Mouse (Mus musculus) stomach, embryonic 14.5 days (tissue): ENCODE results near the gene Trim47. TPM values are rescaled to one million over a fixed set of nuclear protein-coding genes. Genes with fewer than 3 reads are reported as not detected.

Experiments
- ATAC-seq: fragments of 200-750 bp; cut with Nextera tagmentation; 2 replicates; pipeline ENCODE4 v1.8.0; 2017; ENCODE audit warnings: low read depth, moderate TSS enrichment; ENCODE audit not compliant: insufficient number of reproducible peaks, insufficient read depth, low FRiP score
- H3K27ac ChIP-seq: fragments of 300-500 bp; sonication (generic); 2 replicates; pipeline ENCODE4 v1.5.1; 2014; ENCODE audit warnings: mild to moderate bottlenecking, low read length, moderate library complexity, mixed read lengths
- H3K27me3 ChIP-seq: fragments of 300-500 bp; sonication (generic); 2 replicates; pipeline ENCODE4 v1.6.1; 2014; ENCODE audit warnings: low read length, control low read depth, mixed read lengths; ENCODE audit not compliant: control insufficient read depth, insufficient read depth
- H3K36me3 ChIP-seq: fragments of 300-500 bp; sonication (generic); 2 replicates; pipeline ENCODE4 v1.6.1; 2014; ENCODE audit warnings: mild to moderate bottlenecking, control low read depth, low read length, moderate library complexity, mixed read lengths; ENCODE audit not compliant: control insufficient read depth, insufficient read depth
- H3K4me1 ChIP-seq: fragments of 300-500 bp; sonication (generic); 2 replicates; pipeline ENCODE4 v1.6.1; 2014; ENCODE audit warnings: low read length, control low read depth, mixed read lengths; ENCODE audit not compliant: control insufficient read depth, insufficient read depth
- H3K4me2 ChIP-seq: fragments of 300-500 bp; sonication (generic); replicated peaks from 2 replicates; pipeline ENCODE4 v1.6.1; 2014; ENCODE audit warnings: low read depth, low read length, control low read depth
- H3K4me3 ChIP-seq: fragments of 300-500 bp; sonication (generic); 2 replicates; pipeline ENCODE4 v1.5.1; 2014; ENCODE audit warnings: low read depth, low read length, control low read depth
- H3K9ac ChIP-seq: fragments of 300-500 bp; sonication (generic); replicated peaks from 2 replicates; pipeline ENCODE4 v1.6.1; 2014; ENCODE audit warnings: low read depth, mild to moderate bottlenecking, control low read depth, low read length, moderate library complexity, mixed read lengths
- H3K9me3 ChIP-seq: fragments of 300-500 bp; sonication (generic); 2 replicates; pipeline ENCODE4 v1.6.1; 2016; ENCODE audit warnings: low read depth, low read length, control low read depth; ENCODE audit not compliant: control insufficient read depth
- WGBS: fragments of 180-500 bp; shearing (Covaris S2); extraction: QIAGEN DNeasy Blood & Tissue Kit; methylation state at CpG from one replicate; pipeline ENCODE4 v1.1.7; 2014; 5-methylcytosine and 5-hydroxymethylcytosine counted together
- polyA plus RNA-seq: library from polyadenylated mRNA; unstranded; fragments of >200 nt; fragmentation: Nextera tagmentation; extraction: Ambion mirVana; gene quantifications from 2 replicates; pipeline ENCODE4 v1.2.1, GENCODE M21; 2014

Gene Trim47
- polyA plus RNA-seq, 1 experiment from 2014 or later = 12.2 TPM

DNA sequence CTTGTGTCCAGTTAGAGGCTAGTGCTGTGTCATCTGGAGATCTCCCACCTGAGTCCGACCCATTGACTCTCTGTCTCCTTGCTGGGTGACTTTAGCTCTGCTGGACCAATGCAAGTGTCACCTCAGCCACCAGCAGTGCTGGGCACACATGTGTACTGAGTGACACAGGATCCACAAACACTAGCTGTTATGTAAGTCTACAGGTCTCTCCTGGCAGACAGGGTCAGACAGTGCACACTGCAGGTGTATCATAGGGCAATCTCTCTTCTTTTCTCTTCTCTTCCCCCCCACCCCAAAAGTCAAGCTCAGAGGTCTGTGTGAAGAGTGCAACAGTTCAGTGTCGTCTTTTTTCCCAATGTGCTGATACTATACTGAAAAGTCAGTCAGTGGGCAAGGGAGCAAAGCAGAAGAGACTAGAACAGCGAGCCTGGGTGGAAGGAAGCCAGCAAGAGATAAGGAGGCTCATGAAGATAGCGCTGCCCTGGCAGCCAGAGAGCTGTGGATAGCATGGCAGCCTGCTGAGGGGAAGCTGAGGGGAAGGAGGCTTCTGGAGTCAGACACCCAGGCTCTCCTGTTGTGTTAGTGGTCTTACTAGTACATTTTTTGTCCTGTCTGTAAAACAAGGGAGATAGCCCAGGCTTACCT, 69.7 kb downstream of the Trim47 start:
- Histone ChIP-seq H3K27me3 (no peaks in the 10 kb centered on the region), H3K4me2 (no peak overlapping the region), H3K9me3 (no peaks in the 10 kb centered on the region), H3K4me1 (no peaks in the 10 kb centered on the region), H3K27ac (no peak overlapping the region), H3K9ac (no peak overlapping the region), H3K36me3 (peaks cover 81% of the 10 kb centered on the region), H3K4me3 (no peak overlapping the region)
- WGBS = 79% methylated on average over 4 of the region's 4 CpGs
- no peak for ATAC-seq

DNA sequence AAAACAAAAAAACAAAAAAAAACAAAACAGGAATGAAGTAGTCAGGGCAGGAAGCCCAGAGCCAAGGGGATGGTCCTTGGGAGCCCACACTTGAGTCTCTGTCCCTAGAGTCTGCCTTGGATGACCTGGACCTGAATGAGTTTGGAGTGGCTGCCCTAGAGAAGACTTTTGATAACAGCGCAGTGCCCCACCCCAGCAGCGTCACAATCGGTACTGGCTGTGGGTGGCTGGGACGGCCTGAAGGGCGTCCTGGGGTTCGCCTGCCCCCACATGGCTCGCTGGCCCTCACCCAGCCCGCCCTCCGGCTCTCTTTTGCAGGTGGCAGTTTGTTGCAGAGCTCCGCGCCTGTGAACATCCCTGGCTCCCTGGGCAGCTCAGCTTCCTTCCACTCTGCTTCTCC, 71.1 kb downstream of the Trim47 start:
- WGBS = 91% methylated on average over 11 of the region's 11 CpGs
- H3K36me3 ChIP-seq = peaks cover 84% of the 10 kb centered on the region
- ATAC-seq = no peak

More for the DNA sequence above, 71.1 kb downstream of the Trim47 start:
- no peak overlapping the region for H3K4me2 ChIP-seq
- no peak overlapping the region for H3K9ac ChIP-seq
- no peak overlapping the region for H3K4me3 ChIP-seq
- H3K27me3 ChIP-seq = no peaks in the 10 kb centered on the region
- no peaks in the 10 kb centered on the region for H3K4me1 ChIP-seq
- H3K27ac ChIP-seq = no peak overlapping the region
- H3K9me3 ChIP-seq = no peaks in the 10 kb centered on the region

Other genes with a start within 250 kb of the Trim47 start
- 2.1 TPM in 2 replicates for gene Smim5, start 227.2 kb downstream of the Trim47 start, polyA plus RNA-seq
- 35.9 and 41.9 TPM in 2 replicates for gene Smim6, start 215.2 kb downstream of the Trim47 start, polyA plus RNA-seq
- gene Sap30bp, start 193.9 kb downstream of the Trim47 start, polyA plus RNA-seq = 35.8 and 43.6 TPM in 2 replicates
- gene Recql5, start 193.7 kb downstream of the Trim47 start, polyA plus RNA-seq = 19.6 and 20.2 TPM in 2 replicates
- 10.2 and 10.7 TPM in 2 replicates for gene Itgb4, start 152.5 kb downstream of the Trim47 start, polyA plus RNA-seq
- 157 and 164 TPM in 2 replicates for gene Galk1, start 114.5 kb downstream of the Trim47 start, polyA plus RNA-seq
- 1,982 and 2,067 TPM in 2 replicates for gene H3f3b, start 99.2 kb downstream of the Trim47 start, polyA plus RNA-seq
- 29.2 and 31.6 TPM in 2 replicates for gene Unk, start 96.9 kb downstream of the Trim47 start, polyA plus RNA-seq
- gene Unc13d, start 49.2 kb downstream of the Trim47 start, polyA plus RNA-seq = 3.7 and 4.7 TPM in 2 replicates
- 74.0 and 82.4 TPM in 2 replicates for gene Wbp2, start 40.2 kb downstream of the Trim47 start, polyA plus RNA-seq
- gene Trim65, start 3.9 kb upstream of the Trim47 start, polyA plus RNA-seq = 5.0 and 6.4 TPM in 2 replicates
- 93.9 and 94.2 TPM in 2 replicates for gene Mrpl38, start 11.7 kb upstream of the Trim47 start, polyA plus RNA-seq
- 29.3 and 30.2 TPM in 2 replicates for gene Fbf1, start 41.0 kb upstream of the Trim47 start, polyA plus RNA-seq
- gene Ten1, start 71.6 kb upstream of the Trim47 start, polyA plus RNA-seq = 80.9 and 81.3 TPM in 2 replicates
- gene Acox1, start 71.8 kb upstream of the Trim47 start, polyA plus RNA-seq = 29.0 and 29.6 TPM in 2 replicates
- gene Evpl, start 110.9 kb upstream of the Trim47 start, polyA plus RNA-seq = 5.0 and 6.0 TPM in 2 replicates
- 71.8 and 74.2 TPM in 2 replicates for gene Srp68, start 147.0 kb upstream of the Trim47 start, polyA plus RNA-seq
- 0.13 and 0.15 TPM in 2 replicates for gene Galr2, start 153.7 kb upstream of the Trim47 start, polyA plus RNA-seq
- 67.3 and 72.7 TPM in 2 replicates for gene Exoc7, start 180.0 kb upstream of the Trim47 start, polyA plus RNA-seq
- gene Foxj1, start 208.2 kb upstream of the Trim47 start, polyA plus RNA-seq = 0.17 and 0.34 TPM in 2 replicates